Mouse (Mus musculus) stomach, postnatal 0 days (tissue): ENCODE data around the gene Adgrb3.

Experiments
- CTCF ChIP-seq: IDR thresholded peaks from 2 replicates; pipeline ENCODE4 v1.5.1; 2016; ENCODE audit warnings: antibody characterized with exemption, low read depth, mild to moderate bottlenecking, moderate library complexity
- EP300 ChIP-seq: optimal IDR thresholded peaks from 2 replicates; pipeline ENCODE3; 2016; ENCODE audit warnings: antibody characterized with exemption

GRCm38 (mm10) chr1:25745575-25745974, 83.9 kb downstream of the Adgrb3 start:
- TF ChIP-seq CTCF (no peak), EP300 (no peak)
